Mouse (Mus musculus) brain, embryonic 14.5 days (tissue): ENCODE data around the gene Sipa1l1.

Source experiments
- CTCF ChIP-seq: fragments of 200-500 bp; IDR thresholded peaks from 2 replicates; pipeline ENCODE4 v1.5.1; 2012; ENCODE audit warnings: inconsistent platforms, mild to moderate bottlenecking, moderate library complexity, borderline replicate concordance; ENCODE audit not compliant: insufficient read depth, insufficient read length; ENCODE audit errors: extremely low read depth
- POLR2A ChIP-seq: fragments of 200-500 bp; IDR thresholded peaks from 2 replicates; pipeline ENCODE4 v1.6.1; 2012; ENCODE audit warnings: mild to moderate bottlenecking, inconsistent platforms, borderline replicate concordance; ENCODE audit not compliant: poor library complexity, insufficient read depth, insufficient read length, severe bottlenecking; ENCODE audit errors: extremely low read depth

DNA sequence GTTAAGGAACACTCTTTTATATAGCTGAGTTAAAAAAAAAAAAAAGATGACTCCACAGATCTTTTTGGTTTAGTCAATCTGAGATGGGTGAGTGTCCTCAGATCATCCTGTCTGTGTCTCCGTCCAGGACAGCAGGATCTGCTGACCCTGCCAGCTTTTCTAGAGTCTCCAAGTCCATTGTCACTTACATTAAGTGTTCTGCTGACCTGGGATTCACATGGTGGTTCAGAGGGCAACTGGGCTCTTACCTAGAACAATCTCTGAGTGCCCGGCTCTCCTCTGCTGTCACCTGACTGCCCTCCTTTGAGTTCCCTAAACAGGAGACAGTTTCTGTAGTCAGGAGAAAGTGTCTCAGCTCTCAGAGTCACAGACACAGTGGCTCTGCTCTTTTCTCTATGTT, 229.8 kb downstream of the Sipa1l1 start:
- no peak for TF ChIP-seq CTCF
- no peak for TF ChIP-seq POLR2A
